Mouse (Mus musculus): ENCODE measurements around the gene Ephb1. TPM values are rescaled to one million over a fixed set of nuclear protein-coding genes. Genes with fewer than 3 reads are reported as not detected.

Ephb1 gene
- polyA plus RNA-seq, 1 experiment from 2014 or later, result 5.2 TPM

DNA sequence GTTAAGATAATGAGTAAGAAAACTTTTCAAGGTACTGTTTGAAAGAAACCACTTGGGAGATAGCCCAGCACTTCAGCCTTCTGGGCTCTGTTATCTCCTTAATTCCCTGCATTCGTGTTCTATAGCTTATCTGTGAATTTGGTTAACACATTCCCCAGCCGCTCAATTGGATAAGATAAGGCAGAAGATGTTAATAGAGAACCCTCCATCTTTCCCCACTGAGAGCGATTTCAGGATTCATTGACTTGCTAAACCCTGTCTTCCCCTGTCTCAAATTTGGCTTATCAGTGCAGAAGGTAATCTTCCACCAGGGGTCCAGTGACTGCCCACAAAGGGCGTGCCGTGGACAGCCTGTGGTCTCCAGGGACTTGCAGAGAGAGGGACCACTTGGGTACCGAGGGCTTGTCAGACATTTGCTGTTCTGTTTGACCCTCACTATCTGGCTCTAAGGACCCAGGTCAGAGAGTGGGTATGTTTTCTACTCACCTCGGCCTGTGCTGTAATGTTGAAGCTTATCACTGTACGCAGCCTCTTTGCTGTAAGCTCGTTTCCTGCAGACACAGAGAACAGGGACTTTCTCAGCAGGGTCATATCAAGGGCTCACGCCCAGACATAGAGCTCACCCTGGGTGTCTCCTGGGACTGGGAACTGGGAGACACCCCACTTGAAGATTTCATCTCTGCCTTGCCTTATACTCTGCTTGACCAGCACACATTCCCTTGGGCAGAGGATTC, 358.9 kb downstream of the Ephb1 start:
- Histone ChIP-seq H3K4me3 (no peak overlapping the region), H3K9ac (no peak overlapping the region), H3K9me3 (0 out of 2 replicates have a peak, but pooled peaks cover 3% of the 10 kb centered on the region), H3K4me2 (no peak overlapping the region), H3K4me1 (no peaks in the 10 kb centered on the region), H3K27me3 (no peaks in the 10 kb centered on the region), H3K36me3 (no peaks in the 10 kb centered on the region), H3K27ac (no peak overlapping the region)
- WGBS, result 80% methylated on average over 10 of the region's 10 CpGs
- no peak for ATAC-seq (ENCODE audit: insufficient number of reproducible peaks, insufficient read depth, low FRiP score, low TSS enrichment, low read depth)

DNA sequence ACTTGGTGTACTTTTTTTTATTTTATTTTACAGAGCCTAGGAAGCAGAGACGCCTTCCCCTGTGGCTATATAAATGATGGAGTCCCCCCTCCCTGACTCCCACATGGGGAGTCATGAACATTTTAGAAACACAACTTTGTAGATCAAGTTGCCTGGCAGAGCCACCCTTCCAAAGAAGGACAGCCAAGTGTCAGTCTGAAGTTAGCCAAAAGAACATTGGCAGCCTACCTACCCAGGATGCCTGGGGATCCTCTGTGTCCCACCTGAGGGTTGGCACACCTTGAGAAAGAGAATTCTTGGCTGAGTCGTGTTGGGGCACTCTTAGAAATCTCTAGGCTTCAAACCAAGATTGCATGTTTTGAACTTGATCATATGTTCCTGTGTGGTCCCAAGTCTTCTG, 360.4 kb downstream of the Ephb1 start:
- no peak overlapping the region for H3K9ac ChIP-seq
- no peak overlapping the region for H3K4me3 ChIP-seq
- no peak for ATAC-seq (ENCODE audit: insufficient number of reproducible peaks, insufficient read depth, low FRiP score, low TSS enrichment, low read depth)
- 0 out of 2 replicates have a peak, but pooled peaks cover 3% of the 10 kb centered on the region for H3K9me3 ChIP-seq
- H3K4me1 ChIP-seq, result no peaks in the 10 kb centered on the region
- 86% methylated on average over 2 of the region's 2 CpGs for WGBS
- H3K36me3 ChIP-seq, result no peaks in the 10 kb centered on the region
- H3K27me3 ChIP-seq, result no peaks in the 10 kb centered on the region
- H3K27ac ChIP-seq, result no peak overlapping the region
- no peak overlapping the region for H3K4me2 ChIP-seq

GRCm38 (mm10) chr9:101990836-101991235, 363.7 kb downstream of the Ephb1 start:
- Histone ChIP-seq H3K27ac (no peak overlapping the region), H3K9ac (no peak overlapping the region)
- ATAC-seq (ENCODE audit: insufficient number of reproducible peaks, insufficient read depth, low FRiP score, low TSS enrichment, low read depth), result no peak

DNA sequence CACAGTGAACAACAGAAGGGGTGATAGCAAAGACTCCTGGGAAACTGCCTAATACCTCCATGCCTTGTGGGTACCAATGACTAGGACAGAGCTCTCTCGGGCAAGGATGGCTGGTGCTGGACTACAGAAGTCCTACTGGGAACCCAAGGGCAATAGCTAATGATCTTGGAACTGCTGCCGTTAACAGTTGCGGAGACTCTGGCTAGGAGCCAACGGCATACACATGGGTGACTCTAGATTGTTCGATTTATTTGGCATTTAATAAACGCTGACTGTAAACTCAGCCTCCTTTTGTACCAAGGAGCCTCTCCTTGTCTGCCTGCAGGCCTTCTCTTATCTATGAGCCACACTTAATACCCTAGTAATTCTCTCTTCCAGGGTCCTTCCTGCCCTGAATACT, 364.5 kb downstream of the Ephb1 start:
- H3K27me3 ChIP-seq, result no peaks in the 10 kb centered on the region
- no peak overlapping the region for H3K27ac ChIP-seq
- no peak overlapping the region for H3K9ac ChIP-seq
- no peak overlapping the region for H3K4me2 ChIP-seq
- H3K9me3 ChIP-seq, result 0 out of 2 replicates have a peak, but pooled peaks cover 3% of the 10 kb centered on the region
- H3K4me1 ChIP-seq, result no peaks in the 10 kb centered on the region
- 88% methylated on average over 6 of the region's 6 CpGs for WGBS
- H3K4me3 ChIP-seq, result no peak overlapping the region
- ATAC-seq (ENCODE audit: insufficient number of reproducible peaks, insufficient read depth, low FRiP score, low TSS enrichment, low read depth), result no peak
- no peaks in the 10 kb centered on the region for H3K36me3 ChIP-seq

More at GRCm38 (mm10) chr9:101990836-101991235, 363.7 kb downstream of the Ephb1 start:
- no peak overlapping the region for H3K4me2 ChIP-seq
- 73% methylated on average over 12 of the region's 12 CpGs for WGBS
- no peaks in the 10 kb centered on the region for H3K27me3 ChIP-seq
- no peaks in the 10 kb centered on the region for H3K4me1 ChIP-seq
- no peaks in the 10 kb centered on the region for H3K36me3 ChIP-seq
- H3K4me3 ChIP-seq, result no peak overlapping the region
- H3K9me3 ChIP-seq, result 0 out of 2 replicates have a peak, but pooled peaks cover 3% of the 10 kb centered on the region

- 0 out of 2 replicates have a peak, but pooled peaks cover 3% of the 10 kb centered on the region for H3K9me3 ChIP-seq
- H3K4me2 ChIP-seq, result no peak overlapping the region
- ATAC-seq (ENCODE audit: insufficient number of reproducible peaks, insufficient read depth, low FRiP score, low TSS enrichment, low read depth), result no peak
Observed at GRCm38 (mm10) chr9:101986910-101987309, 367.6 kb downstream of the Ephb1 start.

GRCm38 (mm10) chr9:101982378-101982777, 372.1 kb downstream of the Ephb1 start:
- WGBS, result 84% methylated on average over 7 of the region's 7 CpGs
- H3K4me1 ChIP-seq, result no peaks in the 10 kb centered on the region
- H3K27ac ChIP-seq, result no peak overlapping the region
- no peaks in the 10 kb centered on the region for H3K36me3 ChIP-seq
- no peak overlapping the region for H3K4me3 ChIP-seq
- no peak overlapping the region for H3K4me2 ChIP-seq
- no peak for ATAC-seq (ENCODE audit: insufficient number of reproducible peaks, insufficient read depth, low FRiP score, low TSS enrichment, low read depth)
- H3K27me3 ChIP-seq, result no peaks in the 10 kb centered on the region
- H3K9ac ChIP-seq, result no peak overlapping the region
- H3K9me3 ChIP-seq, result no peaks in the 10 kb centered on the region

More at GRCm38 (mm10) chr9:101986910-101987309, 367.6 kb downstream of the Ephb1 start:
- Histone ChIP-seq H3K4me1 (no peaks in the 10 kb centered on the region), H3K9ac (no peak overlapping the region), H3K27ac (no peak overlapping the region), H3K36me3 (no peaks in the 10 kb centered on the region), H3K4me3 (no peak overlapping the region), H3K27me3 (no peaks in the 10 kb centered on the region)
- 80% methylated on average over 2 of the region's 2 CpGs for WGBS

DNA sequence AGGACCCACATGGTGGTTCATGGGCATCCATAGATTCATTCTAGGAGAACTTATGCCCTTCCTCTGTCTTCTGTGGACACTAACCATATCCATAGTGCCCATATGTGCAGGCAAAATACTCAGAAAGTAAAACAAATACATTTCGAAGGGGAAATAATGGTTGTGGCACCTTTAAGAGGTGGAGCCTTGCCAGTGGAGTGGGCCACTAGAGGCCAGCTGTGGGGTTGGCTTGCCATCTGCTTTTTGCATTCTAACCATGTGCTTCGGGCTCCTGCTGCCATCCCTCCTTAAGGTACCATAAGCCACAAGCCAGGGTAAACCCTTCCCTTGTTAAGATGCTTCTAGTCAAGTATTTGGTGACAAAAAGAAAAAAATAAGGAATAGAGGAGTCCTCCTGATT, 373.3 kb downstream of the Ephb1 start:
- no peaks in the 10 kb centered on the region for H3K4me1 ChIP-seq
- H3K27ac ChIP-seq, result no peak overlapping the region
- 83% methylated on average over 2 of the region's 2 CpGs for WGBS
- H3K27me3 ChIP-seq, result no peaks in the 10 kb centered on the region
- no peak overlapping the region for H3K4me3 ChIP-seq
- H3K36me3 ChIP-seq, result no peaks in the 10 kb centered on the region
- H3K9me3 ChIP-seq, result no peaks in the 10 kb centered on the region
- ATAC-seq (ENCODE audit: insufficient number of reproducible peaks, insufficient read depth, low FRiP score, low TSS enrichment, low read depth), result no peak
- H3K4me2 ChIP-seq, result no peak overlapping the region
- H3K9ac ChIP-seq, result no peak overlapping the region

- Histone ChIP-seq H3K4me1 (no peaks in the 10 kb centered on the region), H3K27me3 (no peaks in the 10 kb centered on the region), H3K9ac (no peak overlapping the region), H3K4me3 (no peak overlapping the region), H3K27ac (no peak overlapping the region), H3K4me2 (no peak overlapping the region), H3K36me3 (no peaks in the 10 kb centered on the region), H3K9me3 (no peaks in the 10 kb centered on the region)
- no peak for ATAC-seq (ENCODE audit: insufficient number of reproducible peaks, insufficient read depth, low FRiP score, low TSS enrichment, low read depth)
- 77% methylated on average over 4 of the region's 4 CpGs for WGBS
Observed at GRCm38 (mm10) chr9:101976884-101977465, 377.5 kb downstream of the Ephb1 start.

DNA sequence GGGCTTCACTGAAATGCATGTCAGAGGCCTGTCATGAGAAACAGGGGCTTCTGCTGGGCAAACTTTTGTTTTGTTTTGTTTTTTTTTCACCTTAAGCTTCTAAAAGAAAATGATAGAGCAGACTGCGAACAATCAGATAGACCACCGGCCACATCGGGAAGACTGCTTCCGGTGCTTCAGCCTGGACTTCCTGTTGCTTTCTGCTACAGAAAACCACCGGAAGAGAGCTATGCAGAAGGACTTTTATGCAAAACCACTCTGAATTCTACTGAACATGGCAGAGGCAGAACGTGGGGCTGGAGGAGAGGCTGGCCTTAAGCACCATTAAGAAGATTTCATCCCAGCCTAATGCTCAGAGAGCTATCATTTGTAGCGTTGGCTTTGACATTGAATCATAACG, 382.2 kb downstream of the Ephb1 start:
- H3K4me3 ChIP-seq, result no peak overlapping the region
- ATAC-seq (ENCODE audit: insufficient number of reproducible peaks, insufficient read depth, low FRiP score, low TSS enrichment, low read depth), result no peak
- WGBS, result 76% methylated on average over 8 of the region's 8 CpGs
- no peak overlapping the region for H3K27ac ChIP-seq
- H3K4me2 ChIP-seq, result no peak overlapping the region
- no peaks in the 10 kb centered on the region for H3K4me1 ChIP-seq
- no peaks in the 10 kb centered on the region for H3K36me3 ChIP-seq
- H3K9ac ChIP-seq, result no peak overlapping the region
- no peaks in the 10 kb centered on the region for H3K9me3 ChIP-seq
- no peaks in the 10 kb centered on the region for H3K27me3 ChIP-seq

GRCm38 (mm10) chr9:101971806-101972205, 382.7 kb downstream of the Ephb1 start:
- H3K27me3 ChIP-seq, result no peaks in the 10 kb centered on the region
- H3K9ac ChIP-seq, result no peak overlapping the region
- H3K4me1 ChIP-seq, result no peaks in the 10 kb centered on the region
- H3K4me2 ChIP-seq, result no peak overlapping the region
- H3K4me3 ChIP-seq, result no peak overlapping the region
- no peak overlapping the region for H3K27ac ChIP-seq
- no peaks in the 10 kb centered on the region for H3K9me3 ChIP-seq
- H3K36me3 ChIP-seq, result no peaks in the 10 kb centered on the region
- ATAC-seq (ENCODE audit: insufficient number of reproducible peaks, insufficient read depth, low FRiP score, low TSS enrichment, low read depth), result no peak
- 25% methylated on average over 6 of the region's 6 CpGs for WGBS

DNA sequence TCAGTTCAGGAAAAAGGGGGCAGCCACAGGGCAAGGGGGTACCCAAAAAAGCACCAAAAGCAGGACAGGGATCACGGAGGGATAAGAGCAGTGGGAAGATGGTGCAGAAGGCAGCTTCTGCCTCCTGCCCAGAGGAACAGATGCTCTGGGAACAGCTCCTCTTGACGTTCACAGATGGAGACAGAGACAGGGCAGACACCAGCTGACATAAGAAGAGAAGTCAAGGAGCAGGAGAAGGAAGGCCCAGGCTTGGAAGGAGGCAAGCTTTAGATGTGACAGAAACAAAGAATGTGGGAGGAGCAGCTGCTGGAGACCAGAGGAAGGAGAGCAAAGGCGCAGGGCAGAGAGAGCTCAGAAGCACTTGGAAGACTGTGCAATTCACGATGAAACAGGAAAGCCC, 398.3 kb downstream of the Ephb1 start:
- H3K27ac ChIP-seq, result no peak overlapping the region
- ATAC-seq (ENCODE audit: insufficient number of reproducible peaks, insufficient read depth, low FRiP score, low TSS enrichment, low read depth), result no peak
- H3K4me1 ChIP-seq, result peaks cover 6% of the 10 kb centered on the region; the same call in 1 of the 2 replicates
- H3K36me3 ChIP-seq, result no peaks in the 10 kb centered on the region
- H3K4me2 ChIP-seq, result no peak overlapping the region
- no peaks in the 10 kb centered on the region for H3K27me3 ChIP-seq
- no peaks in the 10 kb centered on the region for H3K9me3 ChIP-seq
- H3K9ac ChIP-seq, result no peak overlapping the region
- H3K4me3 ChIP-seq, result no peak overlapping the region
- 31% methylated on average over 4 of the region's 4 CpGs for WGBS

DNA sequence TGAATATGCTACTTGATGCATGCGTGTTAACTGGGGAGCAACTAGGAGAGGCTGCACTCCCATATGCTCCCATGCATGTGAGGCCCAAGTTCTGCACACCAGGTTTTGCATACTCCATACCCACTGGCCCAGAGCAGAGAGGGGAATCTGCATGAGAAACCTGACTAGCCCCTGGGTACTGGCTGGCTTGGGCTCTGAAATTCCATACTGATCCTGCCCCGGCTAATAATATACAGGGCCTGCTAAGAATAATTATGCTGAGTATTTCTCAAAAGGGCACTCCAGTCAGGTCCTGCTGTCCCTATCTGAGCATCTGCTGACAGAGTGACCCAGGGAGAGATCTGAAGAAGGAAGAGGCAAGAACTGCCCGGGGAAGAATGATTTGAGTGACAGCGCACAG, 400.0 kb downstream of the Ephb1 start:
- ATAC-seq (ENCODE audit: insufficient number of reproducible peaks, insufficient read depth, low FRiP score, low TSS enrichment, low read depth), result no peak
- H3K4me1 ChIP-seq, result peaks cover 6% of the 10 kb centered on the region; the same call in 1 of the 2 replicates
- no peaks in the 10 kb centered on the region for H3K36me3 ChIP-seq
- H3K27me3 ChIP-seq, result no peaks in the 10 kb centered on the region
- H3K9ac ChIP-seq, result no peak overlapping the region
- WGBS, result 58% methylated on average over 4 of the region's 4 CpGs
- H3K4me2 ChIP-seq, result no peak overlapping the region
- H3K4me3 ChIP-seq, result no peak overlapping the region
- H3K27ac ChIP-seq, result no peak overlapping the region
- no peaks in the 10 kb centered on the region for H3K9me3 ChIP-seq

Data from embryonic facial prominence, embryonic 13.5 days (tissue).